Mouse (Mus musculus) ES-Bruce4 (cell line): Measurements from ENCODE around the gene Gm11172.

Experiments
- CTCF ChIP-seq: IDR thresholded peaks from one replicate; pipeline ENCODE4 v1.8.1; 2011; ENCODE audit warnings: low read depth, low read length
- POLR2A ChIP-seq: IDR thresholded peaks from one replicate; pipeline ENCODE4 v1.8.1; 2011; ENCODE audit warnings: low read length; ENCODE audit not compliant: insufficient read depth

- TF ChIP-seq POLR2A (no peak), CTCF (no peak)
These were observed 48.4 kb upstream of the Gm11172 start for GRCm38 (mm10) chr16:10764323-10764722.
